Mouse (Mus musculus) hindbrain, embryonic 16.5 days (tissue): ENCODE results near the gene Rnase11. TPM values are rescaled to one million over a fixed set of nuclear protein-coding genes. Genes with fewer than 3 reads are reported as not detected.

Source experiments
- ATAC-seq: fragments of 200-750 bp; cut with Nextera tagmentation; 2 replicates; pipeline ENCODE4 v1.8.0; 2017; ENCODE audit warnings: moderate TSS enrichment, moderate library complexity
- H3K27ac ChIP-seq: fragments of 300-500 bp; sonication (generic); 2 replicates; pipeline ENCODE4 v1.5.1; 2014; ENCODE audit warnings: low read depth, mild to moderate bottlenecking, control low read depth, low read length, moderate library complexity
- H3K27me3 ChIP-seq: fragments of 300-500 bp; sonication (generic); replicated peaks from 2 replicates; pipeline ENCODE4 v1.6.1; 2014; ENCODE audit warnings: low read length; ENCODE audit not compliant: control insufficient read depth, insufficient read depth
- H3K36me3 ChIP-seq: fragments of 300-500 bp; sonication (generic); 2 replicates; pipeline ENCODE4 v1.6.1; 2014; ENCODE audit warnings: mild to moderate bottlenecking, low read length, moderate library complexity, mixed read lengths; ENCODE audit not compliant: control insufficient read depth, insufficient read depth
- H3K4me1 ChIP-seq: fragments of 300-500 bp; sonication (generic); 2 replicates; pipeline ENCODE4 v1.6.1; 2014; ENCODE audit warnings: low read depth, low read length; ENCODE audit not compliant: control insufficient read depth, insufficient read depth
- H3K4me2 ChIP-seq: fragments of 300-500 bp; sonication (generic); 2 replicates; pipeline ENCODE4 v1.6.1; 2014; ENCODE audit warnings: mild to moderate bottlenecking, low read length, control low read depth, moderate library complexity
- H3K4me3 ChIP-seq: fragments of 300-500 bp; sonication (generic); 2 replicates; pipeline ENCODE4 v1.5.1; 2014; ENCODE audit warnings: mild to moderate bottlenecking, low read length, control low read depth, moderate library complexity
- H3K9ac ChIP-seq: fragments of 300-500 bp; sonication (generic); 2 replicates; pipeline ENCODE4 v1.6.1; 2014; ENCODE audit warnings: low read depth, mild to moderate bottlenecking, control low read depth, low read length, moderate library complexity
- H3K9me3 ChIP-seq: fragments of 300-500 bp; sonication (generic); 2 replicates; pipeline ENCODE4 v1.6.1; 2014; ENCODE audit warnings: mild to moderate bottlenecking, low read length, moderate library complexity; ENCODE audit not compliant: control insufficient read depth
- WGBS: fragments of 180-500 bp; shearing (Covaris S2); extraction: QIAGEN DNeasy Blood & Tissue Kit; methylation state at CpG from one replicate; pipeline ENCODE4 v1.1.7; 2014; 5-methylcytosine and 5-hydroxymethylcytosine counted together
- polyA plus RNA-seq: library from polyadenylated mRNA; unstranded; fragments of >200 nt; fragmentation: Nextera tagmentation; extraction: Ambion mirVana; gene quantifications from 2 replicates; pipeline ENCODE4 v1.2.1, GENCODE M21; 2015

Rnase11 gene
- polyA plus RNA-seq, 1 experiment from 2014 or later = not detected

DNA sequence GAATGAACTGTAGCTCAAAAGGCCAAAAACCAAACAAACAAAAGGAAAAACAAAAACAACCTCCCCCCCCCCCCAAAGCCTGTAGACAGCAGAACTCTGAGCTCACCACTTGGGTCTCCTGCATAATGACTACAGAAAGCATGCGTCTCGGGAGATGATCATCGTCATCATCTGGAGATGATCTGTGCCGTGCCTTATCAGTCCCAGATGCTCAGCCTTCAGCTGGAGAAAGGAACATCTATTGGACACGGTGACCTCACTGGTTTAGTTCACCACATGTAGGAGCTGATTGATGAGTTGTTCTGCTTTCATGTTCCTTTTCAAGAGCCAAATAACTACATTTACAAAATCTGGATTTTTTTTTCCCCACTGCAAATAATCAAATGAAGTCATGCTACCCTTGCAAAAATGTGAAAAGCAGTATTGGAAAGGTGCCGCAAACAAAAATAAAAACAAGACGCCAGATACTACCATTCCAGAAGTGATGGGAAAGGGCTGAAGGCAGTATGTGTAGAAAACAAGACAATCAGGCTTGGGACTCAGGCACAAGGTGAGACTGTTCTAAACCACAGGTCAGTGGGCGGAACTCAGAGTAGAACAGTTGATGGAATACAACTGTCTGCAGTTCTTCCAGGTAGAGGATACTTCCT lies 42.7 kb downstream of the Rnase11 start, which contains the start of gene Rnase10:
Rnase10 (plus strand) TSS at position 600 of the 650 bp plus-strand sequence.
- Histone ChIP-seq H3K36me3 (no peaks in the 10 kb centered on the region), H3K4me3 (no peak within 1 kb of the TSS), H3K27me3 (no peaks in the 10 kb centered on the region), H3K9ac (no peak within 1 kb of the TSS), H3K27ac (no peak within 1 kb of the TSS), H3K9me3 (no peaks in the 10 kb centered on the region), H3K4me2 (no peak within 1 kb of the TSS), H3K4me1 (no peaks in the 10 kb centered on the region)
- ATAC-seq = no peak
- WGBS = 84% methylated on average over 8 of the region's 8 CpGs

Other genes starting within 250 kb of the Rnase11 start
- gene Ccnb1ip1, start 242.4 kb downstream of the Rnase11 start, polyA plus RNA-seq = not detected in 2 replicates
- gene Parp2, start 242.3 kb downstream of the Rnase11 start, polyA plus RNA-seq = 42.7 and 43.1 TPM in 2 replicates
- gene Tep1, start 179.6 kb downstream of the Rnase11 start, polyA plus RNA-seq = 2.9 and 3.3 TPM in 2 replicates
- gene Klhl33, start 152.7 kb downstream of the Rnase11 start, polyA plus RNA-seq = 4.2 and 4.3 TPM in 2 replicates
- 110 and 111 TPM in 2 replicates for gene Osgep, start 125.3 kb downstream of the Rnase11 start, polyA plus RNA-seq
- 158 and 167 TPM in 2 replicates for gene Apex1, start 125.2 kb downstream of the Rnase11 start, polyA plus RNA-seq
- gene Pip4p1, start 119.3 kb downstream of the Rnase11 start, polyA plus RNA-seq = 104 and 113 TPM in 2 replicates
- 23.4 and 24.0 TPM in 2 replicates for gene Pnp, start 119.1 kb downstream of the Rnase11 start, polyA plus RNA-seq
- not detected in 2 replicates for gene Gm49342, start 105.6 kb downstream of the Rnase11 start, polyA plus RNA-seq
- 0.56 and 0.98 TPM in 2 replicates for gene Pnp2, start 94.2 kb downstream of the Rnase11 start, polyA plus RNA-seq
- gene Rnase10, start 42.4 kb downstream of the Rnase11 start, polyA plus RNA-seq = 0.10 TPM in 2 replicates
- gene Rnase9, start 8.3 kb downstream of the Rnase11 start, polyA plus RNA-seq = not detected in 2 replicates
- not detected in 2 replicates for gene Rnase12, start 7.5 kb upstream of the Rnase11 start, polyA plus RNA-seq
- 0.03 TPM in 1 of 2 replicates, not detected in the other for gene Olfr750, start 24.3 kb upstream of the Rnase11 start, polyA plus RNA-seq
- gene Rnase4, start 40.9 kb upstream of the Rnase11 start, polyA plus RNA-seq = 18.2 and 19.8 TPM in 2 replicates
- 5.1 and 6.2 TPM in 2 replicates for gene Ang, start 41.0 kb upstream of the Rnase11 start, polyA plus RNA-seq
- gene Eddm3b, start 64.3 kb upstream of the Rnase11 start, polyA plus RNA-seq = not detected in 2 replicates
- 0.84 and 0.93 TPM in 2 replicates for gene Rnase6, start 73.7 kb upstream of the Rnase11 start, polyA plus RNA-seq
- gene Rnase1, start 96.6 kb upstream of the Rnase11 start, polyA plus RNA-seq = 0.84 and 0.96 TPM in 2 replicates
- not detected in 2 replicates for gene Rnase2b, start 112.1 kb upstream of the Rnase11 start, polyA plus RNA-seq
- gene Ang2, start 149.0 kb upstream of the Rnase11 start, polyA plus RNA-seq = not detected in 2 replicates
- gene Ear14, start 153.2 kb upstream of the Rnase11 start, polyA plus RNA-seq = not detected in 2 replicates
- not detected in 2 replicates for gene Rnase2a, start 205.9 kb upstream of the Rnase11 start, polyA plus RNA-seq